Mouse (Mus musculus): ENCODE results near the gene Fam219a. TPM values are rescaled to one million over a fixed set of nuclear protein-coding genes. Genes with fewer than 3 reads are reported as not detected.

Fam219a gene
- polyA plus RNA-seq, 1 experiment from 2014 or later: 11.9 TPM

- ATAC-seq (ENCODE audit: low FRiP score, low read depth): no peak
- Histone ChIP-seq H3K9ac (replicated peaks) (no peak overlapping the region), H3K9me3 (no peaks in the 10 kb centered on the region), H3K4me3 (no peak overlapping the region), H3K27ac (replicated peaks) (no peak overlapping the region), H3K4me1 (peaks cover 16% of the 10 kb centered on the region; the same call in 1 of the 2 replicates), H3K27me3 (no peaks in the 10 kb centered on the region), H3K36me3 (no peaks in the 10 kb centered on the region), H3K4me2 (replicated peaks) (no peak overlapping the region)
- 41% methylated on average over 6 of the region's 6 CpGs for WGBS
Observed at GRCm38 (mm10) chr4:41552529-41552928, 16.8 kb downstream of the Fam219a start.

DNA sequence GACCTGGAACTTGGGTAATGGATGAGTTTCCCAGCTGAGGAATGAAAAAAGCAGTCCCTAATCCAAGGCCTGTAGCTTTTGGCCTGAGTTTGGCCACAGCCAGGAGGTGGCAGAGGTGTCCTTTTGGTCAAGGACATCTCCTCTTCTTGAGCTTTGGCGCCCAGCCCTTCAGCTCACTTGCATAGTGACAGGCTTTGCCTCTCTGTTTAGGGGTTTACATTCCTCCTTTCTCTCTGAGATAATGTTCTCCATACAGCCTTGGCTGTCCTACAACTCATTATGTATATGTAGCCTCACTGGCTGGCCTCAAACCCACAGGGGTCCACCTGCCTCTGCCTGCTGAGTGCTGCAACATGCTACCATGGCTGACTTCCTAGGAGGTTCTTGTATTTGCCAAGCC, 22.3 kb downstream of the Fam219a start:
- H3K9me3 ChIP-seq: no peaks in the 10 kb centered on the region
- H3K4me2 ChIP-seq (replicated peaks): no peak overlapping the region
- H3K36me3 ChIP-seq: no peaks in the 10 kb centered on the region
- no peak overlapping the region for H3K27ac ChIP-seq (replicated peaks)
- WGBS: 84% methylated on average over 1 of the region's 1 CpGs
- H3K4me1 ChIP-seq: peaks cover 16% of the 10 kb centered on the region; the same call in 1 of the 2 replicates
- H3K4me3 ChIP-seq: no peak overlapping the region
- H3K27me3 ChIP-seq: no peaks in the 10 kb centered on the region
- no peak overlapping the region for H3K9ac ChIP-seq (replicated peaks)
- ATAC-seq (ENCODE audit: low FRiP score, low read depth): no peak

DNA sequence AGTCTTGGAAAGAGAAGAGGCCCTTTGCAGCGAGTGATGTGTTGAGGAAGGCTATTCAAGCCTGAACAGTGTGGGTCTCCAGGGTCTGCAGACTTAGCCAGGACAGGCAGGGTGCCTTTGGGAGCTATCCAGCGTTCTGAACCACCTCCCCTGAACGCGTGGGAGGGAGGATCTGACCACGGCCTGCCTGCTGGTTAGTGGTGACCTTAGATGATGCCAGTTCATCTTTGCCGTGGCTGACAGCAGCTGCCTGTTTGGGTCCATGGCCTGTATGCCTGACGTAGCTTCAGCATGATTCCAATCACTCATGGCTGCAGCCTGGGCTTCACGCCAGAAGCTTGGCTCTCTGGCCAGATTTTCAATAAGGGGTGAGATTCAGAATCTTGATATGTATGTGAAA, 23.4 kb downstream of the Fam219a start:
- no peak for ATAC-seq (ENCODE audit: low FRiP score, low read depth)
- H3K9ac ChIP-seq (replicated peaks): no peak overlapping the region
- no peaks in the 10 kb centered on the region for H3K36me3 ChIP-seq
- WGBS: 30% methylated on average over 8 of the region's 8 CpGs
- H3K9me3 ChIP-seq: no peaks in the 10 kb centered on the region
- no peak overlapping the region for H3K27ac ChIP-seq (replicated peaks)
- peaks cover 16% of the 10 kb centered on the region; the same call in 1 of the 2 replicates for H3K4me1 ChIP-seq
- H3K27me3 ChIP-seq: no peaks in the 10 kb centered on the region
- H3K4me3 ChIP-seq: no peak overlapping the region
- no peak overlapping the region for H3K4me2 ChIP-seq (replicated peaks)

DNA sequence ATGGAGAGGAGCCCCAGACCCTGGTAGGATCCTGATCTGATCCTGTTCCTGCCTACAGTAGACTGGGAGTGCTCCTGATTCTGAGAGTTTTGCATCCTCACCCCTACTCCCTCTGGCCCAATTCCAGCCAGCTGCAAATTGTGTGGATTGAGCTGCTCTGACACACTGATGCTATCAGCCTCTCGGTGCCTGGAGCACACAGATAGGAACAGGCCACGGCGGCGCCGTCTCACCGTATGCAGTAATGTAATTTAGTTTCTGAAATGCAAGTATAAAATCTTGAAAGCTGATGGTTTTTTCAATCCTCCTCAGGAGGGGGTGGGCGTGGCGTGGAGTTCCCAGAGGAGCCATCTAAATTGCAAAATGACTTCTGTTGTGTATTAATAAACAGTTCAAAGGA, 27.2 kb downstream of the Fam219a start:
- Histone ChIP-seq H3K36me3 (peaks cover 4% of the 10 kb centered on the region; the same call in 1 of the 2 replicates), H3K9ac (replicated peaks) (no peak overlapping the region), H3K27me3 (no peaks in the 10 kb centered on the region), H3K4me2 (replicated peaks) (no peak overlapping the region), H3K4me1 (peaks cover 16% of the 10 kb centered on the region; the same call in 1 of the 2 replicates), H3K4me3 (no peak overlapping the region), H3K9me3 (no peaks in the 10 kb centered on the region), H3K27ac (replicated peaks) (peak overlapping the region; percentile 52; the same call in 1 of the 2 replicates)
- 81% methylated on average over 8 of the region's 8 CpGs for WGBS
- ATAC-seq (ENCODE audit: low FRiP score, low read depth): no peak

GRCm38 (mm10) chr4:41534866-41535265, 34.5 kb downstream of the Fam219a start:
- Histone ChIP-seq H3K9ac (replicated peaks) (no peak overlapping the region), H3K27me3 (no peaks in the 10 kb centered on the region), H3K4me3 (no peak overlapping the region), H3K27ac (replicated peaks) (no peak overlapping the region), H3K36me3 (peaks cover 8% of the 10 kb centered on the region; the same call in 1 of the 2 replicates), H3K4me2 (replicated peaks) (no peak overlapping the region), H3K4me1 (peaks cover 13% of the 10 kb centered on the region), H3K9me3 (no peaks in the 10 kb centered on the region)
- no peak for ATAC-seq (ENCODE audit: low FRiP score, low read depth)
- 79% methylated on average over 5 of the region's 5 CpGs for WGBS

DNA sequence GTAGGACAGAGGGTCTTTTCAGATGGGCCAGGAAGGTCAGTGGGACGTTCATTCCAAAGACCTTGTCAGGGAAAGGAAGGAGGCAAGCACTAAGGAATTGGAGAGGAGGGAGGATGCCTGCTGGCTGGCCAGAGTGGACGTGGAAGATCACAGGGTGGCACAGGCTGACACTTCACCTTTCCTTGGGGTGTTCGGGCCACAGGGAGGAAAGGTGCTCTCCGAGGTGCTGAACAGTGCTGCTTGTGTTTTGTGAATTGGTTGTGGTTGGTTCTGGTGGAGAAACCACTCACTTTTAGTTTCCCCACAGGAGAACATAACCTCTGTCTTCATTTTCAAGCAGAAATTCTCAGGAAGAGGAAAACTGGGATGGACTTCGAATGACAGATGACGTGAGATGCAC, 36.9 kb downstream of the Fam219a start:
- peaks cover 32% of the 10 kb centered on the region for H3K4me1 ChIP-seq
- no peak overlapping the region for H3K4me3 ChIP-seq
- H3K9me3 ChIP-seq: no peaks in the 10 kb centered on the region
- peaks cover 4% of the 10 kb centered on the region; the same call in 1 of the 2 replicates for H3K36me3 ChIP-seq
- no peaks in the 10 kb centered on the region for H3K27me3 ChIP-seq
- H3K9ac ChIP-seq (replicated peaks): no peak overlapping the region
- 31% methylated on average over 6 of the region's 6 CpGs for WGBS
- no peak overlapping the region for H3K4me2 ChIP-seq (replicated peaks)
- no peak for ATAC-seq (ENCODE audit: low FRiP score, low read depth)
- no peak overlapping the region for H3K27ac ChIP-seq (replicated peaks)

DNA sequence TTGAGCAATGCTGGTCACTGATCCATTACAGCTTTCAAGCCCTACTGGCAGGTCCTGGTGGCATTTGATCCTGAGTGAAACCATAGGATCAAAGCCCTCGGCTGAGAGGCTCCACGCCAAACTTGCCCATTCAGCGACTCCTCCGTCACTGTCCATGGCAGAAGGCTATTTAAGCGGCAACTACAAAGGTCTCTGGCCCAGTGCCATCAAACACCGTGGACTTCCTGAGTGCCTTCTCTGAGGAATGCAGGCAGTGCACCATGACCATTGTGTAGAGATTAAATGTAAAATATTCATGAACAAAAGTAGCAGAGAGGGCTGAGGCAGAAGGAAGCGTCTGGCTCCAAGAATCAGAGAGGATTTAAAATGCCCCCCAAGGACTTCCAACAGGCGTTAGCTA, 41.3 kb downstream of the Fam219a start:
- Histone ChIP-seq H3K4me2 (replicated peaks) (peak overlapping the region; percentile 17), H3K9ac (replicated peaks) (no peak overlapping the region), H3K9me3 (no peaks in the 10 kb centered on the region), H3K27ac (replicated peaks) (peak overlapping the region; percentile 70), H3K27me3 (peaks cover 8% of the 10 kb centered on the region; the same call in 1 of the 2 replicates), H3K4me3 (no peak overlapping the region), H3K4me1 (peaks cover 49% of the 10 kb centered on the region), H3K36me3 (no peaks in the 10 kb centered on the region)
- ATAC-seq (ENCODE audit: low FRiP score, low read depth): peak; percentile 61; the same call in 1 of the 2 replicates
- 10% methylated on average over 8 of the region's 8 CpGs for WGBS

- Histone ChIP-seq H3K9me3 (no peaks in the 10 kb centered on the region), H3K36me3 (no peaks in the 10 kb centered on the region), H3K4me3 (no peak overlapping the region), H3K27ac (replicated peaks) (peak overlapping the region; percentile 70), H3K4me1 (peaks cover 49% of the 10 kb centered on the region), H3K27me3 (peaks cover 8% of the 10 kb centered on the region; the same call in 1 of the 2 replicates), H3K9ac (replicated peaks) (peak overlapping the region; percentile 28), H3K4me2 (replicated peaks) (peak overlapping the region; percentile 27)
- peak; percentile 7; the same call in 1 of the 2 replicates for ATAC-seq (ENCODE audit: low FRiP score, low read depth)
- WGBS: 8% methylated on average over 13 of the region's 13 CpGs
Observed at GRCm38 (mm10) chr4:41527076-41527475, 42.3 kb downstream of the Fam219a start.

- H3K4me3 ChIP-seq: no peak overlapping the region
- ATAC-seq (ENCODE audit: low FRiP score, low read depth): peak; percentile 35; the same call in 1 of the 2 replicates
- H3K27ac ChIP-seq (replicated peaks): peak overlapping the region; percentile 70
- peak overlapping the region; percentile 27 for H3K4me2 ChIP-seq (replicated peaks)
- peak overlapping the region; percentile 28 for H3K9ac ChIP-seq (replicated peaks)
- H3K36me3 ChIP-seq: 0 out of 2 replicates have a peak, but pooled peaks cover 4% of the 10 kb centered on the region
- 23% methylated on average over 7 of the region's 7 CpGs for WGBS
- peaks cover 8% of the 10 kb centered on the region; the same call in 1 of the 2 replicates for H3K27me3 ChIP-seq
- peaks cover 48% of the 10 kb centered on the region for H3K4me1 ChIP-seq
- no peaks in the 10 kb centered on the region for H3K9me3 ChIP-seq
Observed at GRCm38 (mm10) chr4:41526553-41526952, 42.8 kb downstream of the Fam219a start.

DNA sequence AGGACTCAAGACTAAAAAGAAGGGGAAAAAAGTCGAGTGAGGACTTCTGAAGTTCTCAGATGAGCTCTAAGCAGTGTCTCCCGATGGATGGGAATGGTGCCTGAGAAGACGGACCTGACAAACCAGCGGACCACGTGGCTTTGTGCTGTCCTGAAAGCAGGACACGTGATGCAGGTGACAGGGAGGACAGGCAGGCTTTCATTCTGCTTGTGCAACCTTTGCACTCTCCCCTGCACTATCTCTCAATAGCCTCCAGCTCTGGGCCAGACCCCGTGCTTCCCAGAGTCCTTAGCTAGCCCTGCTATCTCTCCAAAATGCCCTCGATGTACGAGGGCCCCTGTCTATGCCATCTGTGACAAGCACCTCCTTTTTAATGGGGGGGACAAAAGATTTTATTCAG, 44.5 kb downstream of the Fam219a start:
- no peak for ATAC-seq (ENCODE audit: low FRiP score, low read depth)
- WGBS: 78% methylated on average over 9 of the region's 9 CpGs
- Histone ChIP-seq H3K4me1 (peaks cover 37% of the 10 kb centered on the region), H3K4me2 (replicated peaks) (no peak overlapping the region), H3K36me3 (peaks cover 14% of the 10 kb centered on the region; the same call in 1 of the 2 replicates), H3K27ac (replicated peaks) (no peak overlapping the region), H3K9ac (replicated peaks) (no peak overlapping the region), H3K9me3 (no peaks in the 10 kb centered on the region), H3K27me3 (peaks cover 8% of the 10 kb centered on the region; the same call in 1 of the 2 replicates), H3K4me3 (no peak overlapping the region)

GRCm38 (mm10) chr4:41523839-41524238, 45.5 kb downstream of the Fam219a start:
- Histone ChIP-seq H3K9me3 (no peaks in the 10 kb centered on the region), H3K27me3 (peaks cover 8% of the 10 kb centered on the region; the same call in 1 of the 2 replicates), H3K4me2 (replicated peaks) (no peak overlapping the region), H3K4me1 (peaks cover 31% of the 10 kb centered on the region), H3K9ac (replicated peaks) (no peak overlapping the region), H3K36me3 (peaks cover 21% of the 10 kb centered on the region; the same call in 1 of the 2 replicates), H3K27ac (replicated peaks) (no peak overlapping the region), H3K4me3 (no peak overlapping the region)
- no peak for ATAC-seq (ENCODE audit: low FRiP score, low read depth)
- 75% methylated on average over 7 of the region's 7 CpGs for WGBS

DNA sequence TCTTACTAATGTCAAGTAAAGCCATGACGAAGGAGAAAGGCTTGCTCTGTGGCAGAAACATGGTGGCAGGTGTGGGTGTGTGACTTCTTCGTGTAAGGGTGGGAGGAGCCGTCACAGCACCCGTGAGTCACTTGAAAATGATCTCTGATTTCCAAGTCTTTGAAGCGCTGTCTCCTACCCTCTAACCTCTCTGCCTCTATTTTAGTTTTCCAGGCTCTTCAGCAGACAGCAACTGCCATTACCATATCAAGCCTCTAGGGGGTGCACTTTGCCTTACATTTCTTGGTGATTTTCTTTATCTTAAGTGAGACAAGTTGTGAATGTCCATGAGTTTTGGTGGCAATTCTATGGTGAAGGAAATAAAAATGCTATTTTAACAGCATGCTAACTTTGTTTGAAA, 46.5 kb downstream of the Fam219a start:
- H3K9ac ChIP-seq (replicated peaks): 0 out of 2 replicates have a peak overlapping the region, but pooled peaks have one; percentile 15
- H3K4me1 ChIP-seq: peaks cover 21% of the 10 kb centered on the region
- WGBS: 57% methylated on average over 5 of the region's 5 CpGs
- H3K4me3 ChIP-seq: no peak overlapping the region
- no peak for ATAC-seq (ENCODE audit: low FRiP score, low read depth)
- H3K36me3 ChIP-seq: peaks cover 23% of the 10 kb centered on the region; the same call in 1 of the 2 replicates
- no peak overlapping the region for H3K27ac ChIP-seq (replicated peaks)
- no peak overlapping the region for H3K4me2 ChIP-seq (replicated peaks)
- H3K27me3 ChIP-seq: peaks cover 8% of the 10 kb centered on the region; the same call in 1 of the 2 replicates
- no peaks in the 10 kb centered on the region for H3K9me3 ChIP-seq
